Mouse (Mus musculus) liver, embryonic 14.5 days (tissue): ENCODE data around the gene Cttnbp2nl.

ENCODE experiments used
- CTCF ChIP-seq: IDR thresholded peaks from 2 replicates; pipeline ENCODE4 v1.5.1; 2016; ENCODE audit warnings: antibody characterized with exemption, low read depth, control low read depth
- EP300 ChIP-seq: IDR thresholded peaks from 2 replicates; pipeline ENCODE4 v1.6.1; 2016; ENCODE audit warnings: antibody characterized with exemption, low read depth

- TF ChIP-seq CTCF (no peak), EP300 (no peak)
Observed at GRCm38 (mm10) chr3:105043746-105044145, 9.2 kb downstream of the Cttnbp2nl start.
